Mouse (Mus musculus) liver, adult 2 months (tissue): ENCODE measurements at regions not wholly inside any gene's neighbourhood (a gene's known extent, or its start where the extent isn't known, plus 50 kb on each side); places are given as distances from the start of the nearest gene placed in this dataset.

Source experiments
- CTCF ChIP-seq: fragments of 200-500 bp; IDR thresholded peaks from 2 replicates; pipeline ENCODE4 v1.5.1; 2011; ENCODE audit warnings: low read depth, low read length, control low read depth
- POLR2A ChIP-seq: fragments of 200-500 bp; IDR thresholded peaks from 2 replicates; pipeline ENCODE4 v1.6.1; 2011; ENCODE audit warnings: low read length, control low read depth; ENCODE audit not compliant: insufficient read depth; ENCODE audit errors: extremely low read depth

DNA sequence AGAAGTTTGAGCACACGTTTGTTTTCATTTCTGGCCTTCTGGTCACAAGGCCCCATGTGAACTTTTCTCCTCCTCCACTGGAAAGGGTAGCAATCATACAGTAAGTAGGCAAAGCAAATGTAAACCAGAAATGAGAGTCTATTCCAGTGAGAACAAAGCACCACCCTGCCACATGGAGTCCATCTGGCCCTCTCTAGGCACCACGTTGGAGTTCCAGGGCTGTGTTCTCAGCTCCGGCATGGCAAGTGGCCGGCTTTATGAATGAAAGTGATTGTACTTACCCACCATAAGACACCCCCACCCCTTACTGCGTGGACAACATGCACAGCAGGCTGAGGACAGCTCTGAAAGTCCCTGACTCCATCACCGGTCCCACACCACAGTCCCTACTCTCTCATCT, 151.5 kb downstream of the Cartpt start:
- no peak for TF ChIP-seq CTCF
- no peak for TF ChIP-seq POLR2A
